Mouse (Mus musculus) gastrocnemius, adult 8-10 months (tissue): Measurements from ENCODE around the gene Ngdn. TPM values are rescaled to one million over a fixed set of nuclear protein-coding genes. Genes with fewer than 3 reads are reported as not detected.
A peak's percentile ranks its signal among the peaks of the same experiment; 100 is the strongest.

Source experiments
- microRNA-seq: library from miRNA; unstranded; fragments of <30 nt; microRNA quantifications from one replicate; pipeline ENCODE4 v1.2.0, GENCODE M21; 2022
- total RNA-seq, 4 experiments: library from RNA; stranded (reverse); gene quantifications; 2 replicates each; pipeline ENCODE4 v1.2.4; 2022

Ngdn gene
- total RNA-seq, 4 experiments from 2014 or later: 18.5 to 19.7 (median 19.1) TPM

Small RNAs within 50 kb of the gene (microRNA-seq; reads per million reads assigned to microRNA genes)
- gene Mir208b: 167 reads per million, percentile 58 among the genes with 10 or more reads in this experiment

Other genes starting within 250 kb of the Ngdn start
- gene Slc7a8, start 233.5 kb upstream of the Ngdn start, total RNA-seq: 10 to 100 TPM; 11.3 to 17.4 (median 12.2) TPM
- gene Rnf212b, start 201.3 kb upstream of the Ngdn start, total RNA-seq: 1 to 10 TPM; 2.2 to 3.2 (median 2.5) TPM
- 1 to 10 TPM; 3.3 to 7.6 (median 5.2) TPM for gene Homez, start 144.5 kb upstream of the Ngdn start, total RNA-seq
- 1 to 10 TPM; 3.6 to 5.3 (median 4.0) TPM for gene Ppp1r3e, start 137.9 kb upstream of the Ngdn start, total RNA-seq
- gene Bcl2l2, start 132.1 kb upstream of the Ngdn start, total RNA-seq: 10 to 100 TPM; 23.8 to 31.4 (median 26.8) TPM
- gene Gm20521, start 132.0 kb upstream of the Ngdn start, total RNA-seq: 1 to 10 TPM in 3 of 4 experiments, under 1 TPM in 1; 0.83 to 7.4 (median 3.1) TPM
- gene Pabpn1, start 123.0 kb upstream of the Ngdn start, total RNA-seq: 10 to 100 TPM; 44.2 to 55.9 (median 50.0) TPM
- gene Slc22a17, start 102.3 kb upstream of the Ngdn start, total RNA-seq: 1 to 10 TPM in 3 of 4 experiments, under 1 TPM in 1; 0.68 to 1.4 (median 1.2) TPM
- gene Efs, start 89.3 kb upstream of the Ngdn start, total RNA-seq: 1 to 10 TPM in 1 of 4 experiments, under 1 TPM in 3; 0.48 to 1.1 (median 0.86) TPM
- gene Il25, start 82.8 kb upstream of the Ngdn start, total RNA-seq: not detected
- gene Cmtm5, start 79.2 kb upstream of the Ngdn start, total RNA-seq: not detected
- gene Myh6, start 48.5 kb upstream of the Ngdn start, total RNA-seq: 100 to 1,000 TPM; 106 to 159 (median 128) TPM
- not detected for gene Gm17428, start 38.5 kb upstream of the Ngdn start, total RNA-seq
- gene Myh7, start 20.8 kb upstream of the Ngdn start, total RNA-seq: 100 to 1,000 TPM; 508 to 760 (median 618) TPM
- gene Zfhx2, start 76.9 kb downstream of the Ngdn start, total RNA-seq: 1 to 10 TPM; 4.9 to 6.2 (median 5.6) TPM
- gene Thtpa, start 79.3 kb downstream of the Ngdn start, total RNA-seq: 10 to 100 TPM; 13.4 to 15.6 (median 14.9) TPM
- gene Ap1g2, start 91.1 kb downstream of the Ngdn start, total RNA-seq: 1 to 10 TPM; 2.2 to 3.9 (median 3.6) TPM
- gene Jph4, start 101.5 kb downstream of the Ngdn start, total RNA-seq: under 1 TPM in 2 of 4 experiments, not detected in 2; 0.08 to 0.19 TPM
- gene Dhrs2, start 206.6 kb downstream of the Ngdn start, total RNA-seq: not detected